Mouse (Mus musculus): ENCODE measurements at regions not wholly inside any gene's neighbourhood (a gene's known extent, or its start where the extent isn't known, plus 50 kb on each side); places are given as distances from the start of the nearest gene placed in this dataset.

DNA sequence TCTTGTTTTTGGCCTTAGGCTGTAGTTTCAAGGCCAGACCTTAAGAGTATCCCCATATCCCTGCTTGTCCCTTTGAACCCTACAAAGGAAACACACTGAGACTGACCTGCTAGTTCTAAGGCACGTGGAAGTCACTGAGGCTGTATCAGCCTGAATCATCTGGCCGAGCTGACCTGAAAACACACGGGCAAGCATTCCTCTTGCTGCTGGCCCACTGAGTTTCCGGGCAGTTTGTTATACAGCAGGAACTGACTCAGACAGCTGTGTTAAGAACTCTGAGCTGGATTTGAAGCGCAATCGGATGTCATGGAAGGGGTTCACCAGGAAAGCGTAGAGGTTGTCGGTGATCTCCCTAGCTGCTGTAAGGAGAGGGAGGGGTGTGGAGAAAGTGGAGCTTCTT lies 75.9 kb upstream of the Zc3h12a start:
- no peak for DNase-seq (ENCODE audit: low spot score)

DNA sequence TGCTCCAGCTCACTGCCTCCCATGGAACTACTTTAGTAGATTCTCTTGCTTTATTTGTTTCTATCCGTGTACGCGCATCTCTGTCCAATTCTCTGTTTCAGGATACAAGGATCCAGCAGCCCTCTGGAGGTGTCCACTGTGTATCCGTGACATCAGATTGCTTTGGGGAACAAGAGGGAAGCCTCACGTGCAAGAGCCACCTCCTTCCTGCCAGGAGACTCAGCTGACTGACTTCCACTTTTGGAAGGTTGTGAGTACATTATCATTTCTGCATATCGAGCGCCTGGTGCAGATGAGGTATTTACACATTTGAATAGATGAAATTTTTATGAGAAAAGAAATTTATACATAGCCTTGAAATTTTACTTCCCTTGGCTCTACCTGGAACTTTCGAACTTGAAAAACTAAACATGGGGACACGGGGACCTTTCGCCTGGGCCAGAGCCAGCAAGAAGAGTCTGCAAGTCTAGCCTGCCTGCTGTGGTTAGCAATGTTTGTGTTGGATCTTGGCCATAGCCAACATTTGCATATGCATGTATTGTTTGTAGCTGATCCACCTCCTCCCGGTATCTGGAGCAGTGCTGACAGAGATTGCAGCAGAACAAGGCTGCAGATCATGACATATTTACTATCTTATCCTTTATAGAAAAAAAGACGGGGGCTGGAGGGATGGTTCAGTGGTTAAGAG lies 74.1 kb upstream of the Zc3h12a start:
- DNase-seq (ENCODE audit: low spot score), result no peak

DNA sequence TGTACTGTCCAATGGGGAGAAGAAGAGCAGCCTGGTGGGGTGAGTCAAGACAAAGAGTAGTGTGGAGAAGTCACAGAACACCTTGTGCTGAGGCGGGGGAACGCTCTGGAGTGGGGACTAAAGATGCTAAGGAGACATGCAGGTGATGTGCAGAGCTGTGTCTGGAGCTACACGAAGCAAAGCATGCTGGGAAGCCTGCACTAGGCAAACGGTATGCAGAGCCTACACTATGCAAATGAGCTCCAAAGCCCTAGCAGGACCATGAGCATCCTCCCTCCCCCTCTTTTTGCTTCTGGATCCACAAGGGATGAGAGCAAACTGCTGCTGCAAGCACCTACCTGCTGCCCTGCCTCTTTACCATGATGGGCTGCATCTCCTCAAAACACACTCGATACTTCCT lies 73.1 kb upstream of the Zc3h12a start:
- no peak for DNase-seq (ENCODE audit: low spot score)

DNA sequence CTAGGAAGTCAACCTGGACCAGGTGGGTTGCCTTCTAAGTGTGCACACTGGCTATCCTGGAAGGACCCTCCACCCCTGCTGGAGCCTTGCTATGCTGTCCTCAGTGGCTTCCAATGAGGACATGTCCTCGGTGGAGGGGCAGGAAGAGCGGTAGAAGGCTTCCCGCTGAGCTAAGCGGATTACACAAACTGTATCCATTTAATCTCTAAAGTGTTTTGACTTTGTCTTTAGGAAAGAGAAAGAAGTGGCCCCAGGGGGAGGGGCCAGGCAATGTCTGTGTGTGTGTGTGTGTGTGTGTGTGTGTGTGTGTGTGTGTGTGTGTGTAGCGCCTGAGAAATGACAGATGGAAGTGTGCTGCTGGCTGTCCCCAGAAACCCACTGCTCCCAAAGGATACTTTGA lies 71.6 kb upstream of the Zc3h12a start:
- DNase-seq (ENCODE audit: low spot score), result no peak

DNA sequence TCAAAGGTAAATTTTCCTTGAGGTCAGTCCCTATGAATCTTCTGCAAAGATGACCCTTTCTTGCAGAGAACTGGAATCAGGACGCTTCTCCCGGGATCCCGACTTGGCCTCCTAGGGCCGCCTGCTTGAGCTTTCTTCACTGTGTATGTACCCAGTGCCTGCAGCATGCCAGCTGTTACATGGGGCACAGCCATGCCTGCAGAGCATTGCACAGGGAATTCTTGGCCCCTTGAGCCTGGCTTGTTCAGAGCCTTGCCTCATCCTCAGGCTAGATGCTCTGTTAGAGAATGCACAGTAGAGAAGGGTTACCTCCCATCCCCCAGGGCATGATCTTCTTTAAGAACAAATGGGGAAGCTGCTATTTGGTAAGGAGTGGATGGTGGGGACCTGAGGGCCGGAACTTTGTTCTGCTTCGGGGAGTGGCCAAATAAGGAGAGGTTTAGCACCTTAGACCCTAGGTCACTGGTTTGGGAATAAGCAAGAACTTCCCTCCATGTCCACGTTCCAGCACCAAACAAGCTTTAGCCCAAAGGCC lies 68.3 kb upstream of the Zc3h12a start:
- DNase-seq (ENCODE audit: low spot score), result no peak

DNA sequence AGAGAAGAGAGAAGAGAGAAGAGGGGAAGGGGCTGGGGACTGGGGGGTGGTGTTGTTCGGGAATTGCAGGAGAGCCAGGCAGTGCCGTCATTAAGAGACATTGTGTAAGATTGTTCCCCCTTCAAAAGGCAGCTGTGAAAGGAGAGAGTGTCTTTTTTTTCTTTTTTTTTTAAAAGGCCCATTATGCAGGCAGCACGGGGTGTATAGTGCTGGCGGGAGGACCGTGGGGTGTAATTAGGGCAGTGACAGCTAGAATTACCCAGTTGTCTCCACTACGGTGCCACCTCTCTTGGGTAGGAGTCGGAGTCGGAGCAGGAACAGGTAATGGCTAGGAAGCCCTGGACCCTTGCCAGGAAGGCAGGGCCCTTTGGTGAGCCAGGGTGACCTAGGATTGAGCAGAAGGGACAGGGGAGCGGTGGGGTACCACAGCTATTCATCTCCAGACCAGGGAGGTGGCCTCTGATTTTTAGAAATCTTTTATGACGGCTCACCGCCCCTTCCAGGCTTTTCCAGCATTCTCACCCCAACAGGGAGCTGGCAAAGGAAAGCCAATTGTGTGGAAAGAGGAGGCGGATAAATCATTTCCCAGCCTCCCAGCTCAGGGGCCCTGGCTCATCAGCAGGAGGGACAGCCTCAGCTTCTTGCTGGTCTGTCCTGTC lies 67.2 kb upstream of the Zc3h12a start:
- no peak for DNase-seq (ENCODE audit: low spot score)

DNA sequence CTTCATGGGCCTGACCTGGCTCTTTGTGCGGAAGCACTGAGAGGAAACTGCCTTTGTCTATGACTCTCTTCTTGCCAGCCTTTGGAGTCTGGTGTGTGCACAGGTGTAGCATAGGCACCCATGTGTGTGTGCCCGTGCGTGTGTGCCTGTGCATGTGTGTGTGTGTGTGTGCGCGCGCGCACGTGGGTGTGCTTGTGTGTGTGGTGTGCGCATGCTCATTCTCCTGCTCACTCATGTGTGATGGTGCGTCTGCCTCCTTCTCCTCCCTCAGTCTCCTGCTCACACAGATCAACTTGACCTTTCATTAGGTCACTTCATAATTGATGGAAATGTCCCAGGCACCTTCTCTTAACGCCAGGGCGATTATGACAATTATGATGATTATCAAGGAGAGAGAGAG lies 66.7 kb upstream of the Zc3h12a start:
- no peak for DNase-seq (ENCODE audit: low spot score)

DNA sequence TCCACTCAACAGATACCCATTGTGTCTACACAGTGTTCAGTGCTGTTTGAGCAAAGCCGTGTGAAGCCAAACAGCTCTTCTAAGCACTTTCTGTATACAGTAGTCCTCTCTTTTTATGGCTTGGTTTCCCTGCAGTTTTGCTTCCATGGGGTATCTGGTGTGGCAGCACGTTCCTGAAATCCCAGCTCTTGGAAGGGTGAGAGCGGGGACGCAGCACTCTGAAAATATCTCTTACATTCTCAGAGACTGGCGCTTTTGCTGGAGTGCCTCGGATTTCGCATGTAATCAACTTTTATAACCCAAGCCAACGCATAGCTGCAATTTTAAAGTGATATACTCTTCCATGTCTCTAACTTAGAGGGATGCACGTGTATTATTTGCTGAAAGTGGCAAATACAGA lies 64.0 kb upstream of the Zc3h12a start:
- DNase-seq (ENCODE audit: low spot score), result no peak

DNA sequence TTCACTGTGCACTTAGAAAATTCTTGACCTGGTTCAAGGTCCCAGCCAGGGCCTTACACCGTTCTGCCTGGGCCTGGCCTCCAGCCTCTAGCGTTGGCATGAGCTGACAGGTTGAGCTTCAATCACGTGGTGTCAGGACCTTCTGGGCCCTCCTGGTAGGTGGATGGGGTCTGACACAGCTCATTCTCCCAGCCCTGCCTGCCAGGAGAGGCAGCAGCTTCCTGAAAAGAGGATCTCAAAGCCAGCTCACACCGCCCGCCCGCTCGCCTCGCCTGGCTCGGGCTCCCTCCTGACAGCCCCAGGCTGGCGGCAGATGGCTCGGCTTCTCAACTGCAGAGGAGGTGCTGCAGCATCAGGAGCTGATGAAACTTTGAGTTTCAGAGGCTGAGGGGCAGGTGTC lies 63.4 kb upstream of the Zc3h12a start:
- DNase-seq (ENCODE audit: low spot score), result peak; percentile 12

DNA sequence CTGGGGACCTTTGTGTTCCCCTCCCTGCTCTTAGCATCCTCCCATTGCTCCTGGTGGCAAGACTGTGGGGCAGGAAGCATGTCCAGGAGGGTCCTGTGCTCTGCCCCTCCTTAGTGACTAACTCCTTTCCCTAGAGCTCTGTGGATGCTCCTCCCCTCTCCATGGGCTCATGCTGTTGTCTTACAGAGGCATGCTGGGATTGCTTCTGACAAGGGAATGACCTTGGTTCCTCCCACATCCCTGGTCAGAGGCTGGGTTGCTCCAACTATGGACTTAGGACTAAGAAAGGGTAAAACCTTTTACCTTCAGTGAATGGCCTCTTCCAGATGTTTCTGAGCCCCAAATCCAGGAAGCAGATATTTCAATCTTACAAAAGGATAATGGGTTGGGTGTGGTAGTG lies 62.3 kb upstream of the Zc3h12a start:
- DNase-seq (ENCODE audit: low spot score), result no peak

DNA sequence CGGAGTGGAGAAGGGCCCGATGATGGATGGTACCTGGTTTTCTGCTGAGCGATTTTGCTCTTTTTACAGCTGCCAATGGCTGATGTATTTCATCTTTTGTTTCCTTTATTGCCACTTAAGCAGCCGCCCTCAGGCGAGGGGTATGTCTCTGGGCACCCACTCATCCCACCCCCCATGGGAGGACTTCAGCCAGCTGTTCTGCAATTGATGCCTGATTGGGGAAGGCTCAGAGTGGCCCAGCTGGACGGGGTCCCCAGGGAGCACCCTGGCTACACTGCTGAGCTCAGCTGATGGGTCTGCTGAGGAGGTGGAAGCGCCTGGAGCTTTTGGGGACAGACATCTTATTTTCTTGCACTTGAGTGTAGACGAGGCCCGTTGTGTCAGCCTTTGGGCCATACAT lies 58.6 kb upstream of the Zc3h12a start:
- no peak for DNase-seq (ENCODE audit: low spot score)

DNA sequence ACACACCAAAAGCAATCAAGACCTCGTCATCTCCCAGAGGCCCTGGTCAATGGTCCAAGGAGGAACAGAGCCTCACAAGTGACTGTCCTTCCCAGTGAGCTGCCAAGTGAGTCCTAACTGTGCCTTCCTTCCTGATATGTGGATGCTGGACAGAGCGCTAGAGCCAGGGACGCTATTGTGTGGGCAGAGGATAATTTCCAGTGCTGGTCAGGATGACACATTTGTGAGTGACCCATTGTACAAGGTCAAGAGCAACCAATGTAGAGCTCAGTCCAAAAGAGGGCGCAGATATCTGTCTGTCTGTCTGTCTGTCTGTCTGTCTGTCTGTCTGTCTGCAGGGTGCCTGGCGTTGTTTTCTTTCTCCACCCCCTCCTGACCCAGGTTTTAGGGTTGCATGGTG lies 57.4 kb upstream of the Zc3h12a start:
- no peak for DNase-seq (ENCODE audit: low spot score)

DNA sequence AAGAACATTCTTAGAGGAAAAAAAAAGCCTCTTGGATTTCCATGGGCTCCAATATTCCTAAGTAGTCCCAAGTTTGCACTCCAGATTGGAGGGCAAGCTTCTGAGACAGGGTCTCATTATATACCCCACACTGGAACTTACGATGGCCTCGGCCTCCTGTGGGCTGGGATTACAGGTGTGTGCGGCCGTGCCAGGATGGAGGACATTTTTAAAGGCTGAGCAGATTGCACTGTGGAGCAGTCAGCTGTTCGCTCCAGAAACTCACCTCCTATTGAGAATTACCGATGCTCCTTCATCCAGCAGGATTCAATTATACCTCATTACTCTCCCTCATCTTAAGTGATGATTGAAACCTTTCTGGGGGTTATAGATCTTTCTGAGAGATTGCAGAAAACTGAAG lies 53.3 kb upstream of the Zc3h12a start:
- no peak for DNase-seq (ENCODE audit: low spot score)

DNA sequence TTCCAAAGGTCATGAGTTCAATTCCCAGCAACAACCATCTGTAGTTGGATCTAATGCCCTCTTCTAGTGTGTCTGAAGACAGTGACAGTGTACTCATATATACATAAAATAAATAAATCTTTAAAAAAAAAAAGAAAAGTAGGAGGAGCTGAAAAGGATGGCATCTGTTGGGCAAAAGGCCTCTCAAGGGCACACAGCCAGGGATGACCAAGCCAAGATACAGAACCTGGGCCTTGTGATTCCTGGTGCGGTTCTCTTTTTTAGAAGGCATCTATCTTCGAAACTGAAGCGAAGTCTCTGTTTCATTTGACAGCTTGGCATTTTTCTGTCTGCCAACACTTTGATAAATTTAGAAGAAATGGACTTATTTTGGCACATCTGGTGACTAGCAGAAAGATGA lies 50.9 kb upstream of the Zc3h12a start:
- no peak for DNase-seq (ENCODE audit: low spot score)

DNA sequence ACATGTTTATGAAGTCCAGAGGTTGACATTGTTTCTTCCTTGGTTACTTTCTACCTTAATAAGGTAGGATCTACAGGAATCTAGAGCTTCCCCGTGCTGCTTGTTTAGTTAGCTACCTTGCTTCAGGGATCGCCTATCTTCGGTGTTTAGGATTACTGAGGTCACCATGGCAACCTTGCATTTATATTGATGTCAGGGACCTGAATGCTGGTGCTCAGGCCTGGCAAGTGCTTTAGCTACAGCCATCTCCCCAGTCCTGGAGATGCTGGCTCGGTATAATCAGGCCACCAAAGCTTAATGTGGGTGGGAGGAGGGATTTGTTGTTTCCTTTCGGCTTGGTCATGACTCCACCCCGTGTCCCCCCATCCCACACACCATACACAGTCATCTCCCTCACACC lies 50.0 kb upstream of the Zc3h12a start:
- no peak for DNase-seq (ENCODE audit: low spot score)

All from ovary, postnatal 36 days (tissue).